Mouse (Mus musculus) lung, adult 2 months (tissue): ENCODE measurements around the gene Patz1.

Experiments used
- CTCF ChIP-seq: fragments of 200-500 bp; IDR thresholded peaks from 2 replicates; pipeline ENCODE4 v1.5.1; 2011; ENCODE audit warnings: mild to moderate bottlenecking, low read length, control low read depth; ENCODE audit not compliant: insufficient read depth
- POLR2A ChIP-seq: fragments of 200-500 bp; IDR thresholded peaks from 2 replicates; pipeline ENCODE4 v1.6.1; 2011; ENCODE audit warnings: low read depth, mild to moderate bottlenecking, control low read depth, low read length, borderline replicate concordance; ENCODE audit errors: extremely low read depth

- TF ChIP-seq POLR2A (no peak), CTCF (no peak)
Measured at GRCm38 (mm10) chr11:3329891-3330451, 41.3 kb downstream of the Patz1 start, which contains the start of gene Pik3ip1.
